Mouse (Mus musculus) cerebellum, adult 11-12 months (tissue): Measurements from ENCODE around the gene Myo1d.

Source experiments
- DNase-seq: peaks from one replicate; pipeline ENCODE4 v3.0.0; 2022

Myo1d gene

GRCm38 (mm10) chr11:80719014-80719413, 60.8 kb downstream of the Myo1d start:
- no peak for DNase-seq

GRCm38 (mm10) chr11:80718036-80718435, 61.8 kb downstream of the Myo1d start:
- DNase-seq, result no peak

- DNase-seq, result no peak
These were observed 64.7 kb downstream of the Myo1d start for GRCm38 (mm10) chr11:80715115-80715514.

- DNase-seq, result no peak
These were observed 66.1 kb downstream of the Myo1d start for GRCm38 (mm10) chr11:80713705-80714104.

GRCm38 (mm10) chr11:80712201-80712600, 67.6 kb downstream of the Myo1d start:
- no peak for DNase-seq

- no peak for DNase-seq
These were observed 68.5 kb downstream of the Myo1d start for GRCm38 (mm10) chr11:80711336-80711735.

GRCm38 (mm10) chr11:80700611-80701010, 79.2 kb downstream of the Myo1d start:
- DNase-seq, result no peak

- DNase-seq, result no peak
These were observed 81.1 kb downstream of the Myo1d start for GRCm38 (mm10) chr11:80698721-80699120.

GRCm38 (mm10) chr11:80696350-80696749, 83.5 kb downstream of the Myo1d start:
- no peak for DNase-seq

- DNase-seq, result no peak
These were observed 95.2 kb downstream of the Myo1d start for GRCm38 (mm10) chr11:80684603-80685002.

- no peak for DNase-seq
These were observed 97.1 kb downstream of the Myo1d start for GRCm38 (mm10) chr11:80682745-80683144.

GRCm38 (mm10) chr11:80673013-80673412, 106.8 kb downstream of the Myo1d start:
- no peak for DNase-seq

GRCm38 (mm10) chr11:80670391-80670790, 109.4 kb downstream of the Myo1d start:
- DNase-seq, result peak; percentile 28

- DNase-seq, result peak; percentile 35
These were observed 109.9 kb downstream of the Myo1d start for GRCm38 (mm10) chr11:80669934-80670333.

GRCm38 (mm10) chr11:80666211-80666610, 113.6 kb downstream of the Myo1d start:
- no peak for DNase-seq

- DNase-seq, result no peak
These were observed 115.6 kb downstream of the Myo1d start for GRCm38 (mm10) chr11:80664261-80664660.

GRCm38 (mm10) chr11:80645111-80645510, 134.7 kb downstream of the Myo1d start:
- no peak for DNase-seq

GRCm38 (mm10) chr11:80628992-80629865, 150.6 kb downstream of the Myo1d start:
- no peak for DNase-seq

- no peak for DNase-seq
These were observed 151.2 kb downstream of the Myo1d start for GRCm38 (mm10) chr11:80628581-80628980.

GRCm38 (mm10) chr11:80623038-80623380, 156.8 kb downstream of the Myo1d start:
- no peak for DNase-seq

- DNase-seq, result no peak
These were observed 157.4 kb downstream of the Myo1d start for GRCm38 (mm10) chr11:80622233-80623037.

- no peak for DNase-seq
These were observed 164.7 kb downstream of the Myo1d start for GRCm38 (mm10) chr11:80614949-80615725.

- peak; percentile 38 for DNase-seq
These were observed 165.4 kb downstream of the Myo1d start for GRCm38 (mm10) chr11:80614418-80614817.
